Mouse (Mus musculus) c-Kit-positive CD71-positive TER-119-negative erythroid progenitor cells, embryonic 14.5 days (primary cell): ENCODE measurements around the gene Galr2.
A peak's percentile ranks its signal among the peaks of the same experiment; 100 is the strongest.

Source experiments
- DNase-seq: peaks from one replicate; pipeline ENCODE4 v3.0.0-alpha.2; 2013; ENCODE audit warnings: low read depth

Galr2 gene

DNA sequence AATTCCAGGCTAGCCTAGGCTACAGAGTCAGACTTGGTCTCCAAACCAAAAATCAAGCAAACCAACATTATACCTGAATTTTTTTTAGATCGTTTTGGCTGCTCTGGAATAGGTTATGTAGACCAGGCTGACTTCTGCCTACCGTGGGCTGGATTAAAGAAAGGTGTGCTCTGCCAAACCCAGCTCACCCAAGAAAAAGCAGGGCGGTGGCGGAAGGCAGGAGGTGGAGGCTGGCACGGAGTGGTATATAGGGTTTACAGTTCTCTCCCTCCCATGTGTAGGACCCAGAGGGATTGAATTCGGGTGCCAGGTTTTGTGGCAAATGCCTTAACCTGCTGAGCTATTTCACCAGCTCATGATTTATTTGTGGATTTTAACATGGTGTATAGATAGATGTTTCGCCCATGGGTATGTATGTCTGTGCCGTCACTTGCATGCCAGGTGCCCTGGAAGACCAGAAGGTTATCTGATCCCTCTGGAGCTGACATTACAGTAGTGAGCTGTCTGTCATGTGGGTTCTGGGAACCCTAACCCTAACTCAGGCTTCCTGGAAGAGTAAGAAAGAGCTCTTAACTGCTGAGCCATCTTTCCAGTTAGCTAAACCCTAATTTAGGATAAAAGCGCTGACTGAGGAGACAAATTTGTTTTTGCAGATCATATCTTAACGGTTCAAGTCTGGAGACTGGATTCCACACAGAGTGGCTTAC lies 26.4 kb downstream of the Galr2 start, which contains the start of gene Exoc7:
Exoc7 (minus strand) TSS at position 215 of the 707 bp plus-strand sequence.
- no peak for DNase-seq

DNA sequence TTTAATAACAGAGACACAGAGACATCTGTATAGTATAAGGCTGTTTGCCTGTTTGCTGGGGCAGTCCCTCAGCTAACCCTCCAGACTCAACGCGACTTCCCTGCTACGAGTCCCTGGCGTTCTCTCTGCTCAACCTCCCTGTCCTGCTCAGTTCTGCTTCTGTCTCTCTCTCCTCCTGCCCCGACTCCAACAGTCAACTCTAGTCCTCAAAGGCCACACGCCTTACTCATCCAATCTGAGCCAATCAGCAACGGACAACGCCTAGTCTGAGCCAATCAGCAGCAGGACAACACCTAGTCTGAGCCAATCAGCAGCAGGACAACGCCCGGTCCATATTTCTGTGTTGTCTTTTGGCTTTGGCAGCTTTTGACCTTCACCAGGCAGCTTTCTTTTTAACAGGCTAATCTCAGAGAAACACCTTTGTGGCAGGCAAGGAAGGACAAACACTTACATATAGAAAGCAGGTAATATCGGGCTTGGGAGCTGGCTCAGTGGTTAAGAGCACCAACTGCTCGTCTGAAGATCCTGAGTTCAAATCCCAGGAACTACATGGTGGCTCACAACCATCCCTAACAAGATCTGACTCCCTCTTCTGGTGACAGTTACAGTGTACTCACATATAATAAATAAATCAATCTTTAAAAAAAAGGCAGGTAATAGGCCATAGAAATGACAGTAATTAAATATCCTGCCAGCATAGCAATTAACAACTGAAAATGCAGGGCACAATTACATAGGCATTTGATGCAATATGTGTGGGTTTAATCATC lies 27.2 kb downstream of the Galr2 start:
- no peak for DNase-seq

DNA sequence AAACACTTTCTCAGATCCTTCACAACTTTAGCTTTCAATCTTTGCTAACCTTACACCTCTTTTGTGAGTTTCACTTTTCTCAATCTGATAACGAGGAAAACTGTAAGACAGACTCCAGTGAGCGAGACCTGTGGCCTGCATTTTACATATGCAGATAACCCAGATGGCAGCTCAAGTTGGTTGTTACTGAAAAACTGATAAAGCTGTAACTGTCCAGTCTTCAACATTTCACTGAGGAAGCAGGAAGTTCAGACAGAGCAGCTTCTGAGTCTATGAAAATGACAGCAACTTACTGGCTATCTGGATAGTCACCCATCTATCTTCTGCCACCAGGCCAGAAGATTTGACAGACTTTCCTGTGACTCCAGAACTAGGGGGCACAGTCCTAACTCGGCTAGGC lies 28.9 kb downstream of the Galr2 start:
- no peak for DNase-seq

DNA sequence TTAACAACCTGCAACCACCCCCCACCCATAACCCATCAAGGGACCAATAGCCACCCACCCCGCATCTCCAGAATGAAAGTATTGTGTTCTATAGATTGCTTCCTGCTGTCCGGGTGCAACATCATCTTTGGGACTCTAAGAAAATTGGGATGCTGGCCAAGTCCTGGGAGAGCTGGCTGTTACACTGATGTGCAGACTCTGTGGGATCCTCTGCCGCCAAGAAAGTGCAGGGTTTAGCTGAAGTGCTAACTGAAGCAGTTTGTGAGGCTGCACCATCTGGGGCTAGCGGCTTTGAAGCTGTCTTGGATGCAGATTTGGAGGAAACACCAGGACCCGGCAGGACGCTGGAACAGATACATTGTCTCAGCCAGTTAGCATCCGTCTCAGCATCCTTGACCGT lies 30.4 kb downstream of the Galr2 start:
- no peak for DNase-seq

GRCm38 (mm10) chr11:116312359-116312758 lies 31.6 kb downstream of the Galr2 start:
- no peak for DNase-seq

DNA sequence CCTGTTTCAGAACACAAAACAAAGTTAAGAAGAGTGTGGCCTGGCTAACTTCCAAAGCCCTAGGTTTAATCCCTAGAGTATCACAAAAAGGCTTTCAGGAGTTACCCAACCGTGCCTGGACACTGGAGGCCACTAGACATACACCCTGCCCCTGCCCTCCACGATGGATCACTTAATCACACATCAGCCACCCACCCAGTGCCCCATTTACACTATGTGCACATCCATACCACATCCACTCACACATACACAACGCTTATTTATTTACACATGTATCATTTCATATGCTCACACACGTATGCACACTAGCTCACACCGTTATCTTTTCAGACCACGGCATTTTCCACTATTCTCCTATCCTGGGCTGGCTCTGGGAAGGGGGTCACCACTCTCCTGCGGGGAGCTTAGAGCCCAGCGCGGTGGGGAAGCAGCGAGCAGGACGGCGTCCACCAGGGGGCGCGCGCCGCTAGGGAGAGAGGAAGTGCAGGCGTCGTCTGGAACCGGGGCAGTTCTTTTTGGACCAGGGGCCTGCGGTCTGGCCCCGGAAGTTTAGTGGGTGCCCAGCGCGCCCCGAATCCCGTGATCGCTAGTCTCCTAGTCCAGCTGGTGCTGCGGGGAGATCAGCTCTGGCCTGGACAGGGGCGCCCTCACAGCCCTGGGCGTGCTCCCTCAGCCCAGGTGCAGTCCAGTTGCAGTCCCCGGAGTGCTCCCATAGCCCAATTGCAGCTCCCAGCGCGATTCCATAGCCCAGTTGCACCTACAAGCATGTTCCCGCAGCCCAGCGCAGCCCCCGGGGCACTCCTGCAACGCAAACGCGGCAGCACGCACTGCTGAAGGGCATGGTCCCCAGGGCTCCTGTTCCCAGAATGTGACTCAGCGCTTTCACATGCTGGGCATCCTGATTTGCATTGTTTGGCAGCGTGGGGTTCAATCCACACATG lies 38.2 kb downstream of the Galr2 start:
- peak; percentile 57 for DNase-seq

- no peak for DNase-seq
Observed at GRCm38 (mm10) chr11:116326963-116327603, 46.3 kb downstream of the Galr2 start.

- DNase-seq: no peak
Observed at GRCm38 (mm10) chr11:116329314-116330210, 48.8 kb downstream of the Galr2 start.

- no peak for DNase-seq
Observed at GRCm38 (mm10) chr11:116330211-116330518, 49.4 kb downstream of the Galr2 start.

DNA sequence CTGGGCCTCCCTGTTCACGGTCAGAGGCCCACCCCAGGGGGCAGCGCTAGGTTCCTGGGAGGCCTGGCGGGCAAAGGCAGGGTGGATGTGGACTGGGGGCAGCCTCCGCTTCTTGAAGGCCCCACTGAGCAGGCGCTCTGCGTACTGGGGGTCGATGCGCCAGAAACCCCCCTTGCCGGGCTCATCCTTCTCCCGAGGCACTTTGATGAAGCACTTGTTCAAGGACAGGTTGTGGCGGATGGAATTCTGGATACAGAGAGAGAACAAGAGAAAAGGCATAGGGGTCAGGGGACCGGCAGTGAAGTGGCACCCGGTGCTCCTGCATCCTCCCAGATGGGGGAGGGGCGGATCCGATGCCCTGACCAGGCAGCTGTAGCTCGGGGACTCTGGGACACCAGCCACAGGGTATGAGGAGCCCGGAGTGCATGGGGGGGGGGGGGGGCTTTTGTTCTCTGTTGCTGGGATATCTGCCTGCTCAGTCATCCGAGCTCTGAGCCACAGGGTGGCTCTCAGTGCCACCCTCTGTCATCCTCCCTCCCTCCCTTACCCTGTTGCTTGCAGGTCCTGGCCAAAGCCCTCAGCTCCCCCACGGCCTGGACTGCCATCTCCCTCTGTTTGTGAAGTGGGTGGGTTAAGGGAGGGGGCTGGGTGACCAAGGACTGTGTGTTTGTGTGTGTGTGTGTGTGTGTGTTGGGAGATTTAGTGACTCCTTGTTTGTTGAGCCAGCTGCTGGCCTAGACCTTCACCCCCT lies 51.7 kb downstream of the Galr2 start:
- DNase-seq: no peak

- no peak for DNase-seq
Observed at GRCm38 (mm10) chr11:116332983-116333270, 52.2 kb downstream of the Galr2 start.
